Mouse (Mus musculus): ENCODE data around the gene Apba3. TPM values are rescaled to one million over a fixed set of nuclear protein-coding genes. Genes with fewer than 3 reads are reported as not detected.

Gene Apba3
- polyA plus RNA-seq (2015; fragmentation: Nextera tagmentation; extraction: Ambion mirVana) = 29.0 and 34.3 TPM in 2 replicates

DNA sequence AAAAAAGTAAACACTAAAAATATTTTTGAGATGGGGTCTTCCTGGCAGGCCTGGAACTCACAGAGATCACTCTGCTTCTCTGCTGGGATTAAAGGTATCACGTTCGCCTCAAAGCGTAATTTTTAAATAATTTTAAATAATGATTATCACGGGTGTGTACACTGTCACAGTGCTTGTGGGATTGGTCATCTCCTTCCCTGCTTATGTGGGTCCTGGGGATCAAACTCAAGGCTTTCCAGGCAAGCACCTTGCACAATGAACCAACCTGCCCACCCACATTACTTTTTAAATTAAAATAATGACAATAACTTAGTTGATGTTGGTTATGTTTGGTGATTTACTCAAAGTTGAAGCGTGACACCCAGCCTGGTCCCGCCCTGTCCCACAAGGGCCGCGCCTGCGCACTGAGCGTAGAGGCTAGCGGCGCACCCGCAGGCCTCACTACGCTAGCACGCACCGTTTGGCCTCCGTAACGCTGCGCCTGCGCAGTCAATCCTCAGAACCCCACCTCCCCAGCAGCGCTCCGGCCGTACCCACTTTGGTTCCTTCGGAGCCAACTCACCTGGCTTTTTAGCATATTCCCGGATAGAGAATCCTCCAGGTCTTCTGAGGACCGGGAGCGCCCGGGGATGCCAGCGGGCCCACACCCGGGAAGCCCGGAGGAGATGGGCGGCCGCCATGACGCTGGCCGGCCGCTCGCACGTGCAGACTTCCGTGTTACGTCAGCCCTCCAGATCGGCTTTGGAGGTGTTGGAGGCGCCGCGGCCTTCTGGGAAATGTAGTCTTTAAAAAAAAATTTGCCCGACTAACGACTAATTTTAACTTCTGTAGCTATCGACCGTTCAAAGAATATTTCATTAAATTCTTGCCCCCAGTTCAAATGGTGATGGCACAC lies at the start of gene Apba3, which contains the start of gene Mrpl54:
TSS of gene Apba3 (plus strand) at position 750 of the 895 bp plus-strand sequence.
TSS of gene Mrpl54 (minus strand) at position 724 of the 895 bp plus-strand sequence.

DNA sequence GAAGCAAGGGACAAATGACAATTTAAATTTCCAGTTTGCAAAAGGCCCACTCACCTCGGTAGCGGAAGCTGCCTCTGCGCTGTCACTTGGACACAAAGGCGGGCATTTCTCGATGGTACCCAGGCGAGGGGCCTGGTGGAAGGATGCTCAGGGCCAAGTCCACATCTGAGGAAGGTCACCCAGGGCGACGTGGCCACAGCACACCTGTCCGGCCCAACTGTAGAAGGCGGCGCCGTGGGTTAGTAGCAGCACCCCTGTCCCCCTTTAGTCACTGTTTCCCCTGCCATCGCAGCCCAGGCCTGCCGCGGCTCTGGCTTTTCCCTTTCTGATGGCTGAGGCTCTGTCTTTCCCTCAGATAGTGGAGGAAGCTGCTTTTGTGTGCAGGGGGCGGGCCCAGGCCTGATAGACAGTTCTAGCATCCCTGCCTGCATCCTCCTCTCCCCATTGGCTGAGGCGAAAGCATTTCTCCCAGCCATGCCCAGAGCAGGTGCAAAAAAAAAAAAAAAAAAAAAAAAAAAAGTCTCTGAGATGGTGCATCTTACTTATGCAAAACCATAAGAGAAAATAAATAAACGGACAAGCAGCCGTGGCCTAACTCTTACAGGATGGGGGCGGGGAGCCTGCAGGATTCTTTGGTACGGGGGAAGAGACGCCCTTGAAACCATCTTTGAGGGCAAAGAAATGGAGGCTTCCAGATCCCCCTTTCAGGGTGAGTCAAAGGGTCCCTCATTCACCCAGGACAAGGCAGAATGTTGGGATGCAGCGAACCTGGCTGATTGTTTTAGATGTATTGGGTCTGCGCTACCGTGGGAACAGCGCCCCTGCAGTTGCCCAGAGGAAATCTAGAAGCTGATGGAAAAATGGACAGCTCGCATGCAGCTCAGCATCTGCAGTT lies 36.1 kb upstream of the Apba3 start, which contains the start of gene Atcay:
TSS of gene Atcay (minus strand) at position 396 of the 895 bp plus-strand sequence.

DNA sequence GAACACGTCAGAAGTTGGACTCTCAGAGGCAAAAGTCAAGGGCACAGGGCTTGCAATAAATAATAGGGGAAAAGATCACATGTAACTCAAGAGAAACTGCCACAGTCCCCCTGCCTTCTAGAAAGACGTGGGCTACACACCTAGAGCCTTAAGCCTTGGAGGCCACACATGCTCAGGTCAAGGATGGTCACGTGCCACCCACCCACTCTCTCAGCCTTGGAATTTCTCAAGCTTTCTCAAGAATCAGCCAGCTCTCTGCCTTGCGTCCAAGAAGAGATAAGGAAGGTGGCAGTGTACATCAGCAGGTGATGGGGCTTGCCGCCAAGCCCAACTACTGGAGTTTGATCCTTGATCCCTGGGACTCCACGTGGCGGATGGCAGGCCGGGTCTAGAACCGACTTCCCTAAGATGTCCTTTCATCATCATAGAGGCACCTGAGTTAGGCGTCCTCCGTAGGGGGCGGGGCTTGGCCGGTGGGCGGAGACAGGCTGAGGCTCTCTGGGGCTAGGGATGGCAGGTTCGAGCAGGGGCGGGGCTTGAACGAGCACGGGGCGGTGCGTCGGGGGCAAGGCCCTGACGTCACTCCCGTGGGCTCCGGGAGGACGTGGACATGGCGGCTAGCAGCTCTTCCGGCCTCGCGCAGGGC lies 34.1 kb upstream of the Apba3 start, which contains the start of gene Zfr2:
TSS of gene Zfr2 (plus strand) at position 576 of the 646 bp plus-strand sequence.

GRCm38 (mm10) chr10:81252424-81253419 lies 14.0 kb upstream of the Apba3 start, which contains the start of gene Matk:
Gene Matk (plus strand): TSS chr10:81252935.

GRCm38 (mm10) chr10:81291511-81292104 lies 24.8 kb downstream of the Apba3 start, which contains the start of gene Tjp3:
Gene Tjp3 (minus strand): TSS chr10:81291581.

GRCm38 (mm10) chr10:81292554-81293333 lies 26.0 kb downstream of the Apba3 start, which contains the start of gene Pip5k1c:
Gene Pip5k1c (plus strand): TSS chr10:81292963.

DNA sequence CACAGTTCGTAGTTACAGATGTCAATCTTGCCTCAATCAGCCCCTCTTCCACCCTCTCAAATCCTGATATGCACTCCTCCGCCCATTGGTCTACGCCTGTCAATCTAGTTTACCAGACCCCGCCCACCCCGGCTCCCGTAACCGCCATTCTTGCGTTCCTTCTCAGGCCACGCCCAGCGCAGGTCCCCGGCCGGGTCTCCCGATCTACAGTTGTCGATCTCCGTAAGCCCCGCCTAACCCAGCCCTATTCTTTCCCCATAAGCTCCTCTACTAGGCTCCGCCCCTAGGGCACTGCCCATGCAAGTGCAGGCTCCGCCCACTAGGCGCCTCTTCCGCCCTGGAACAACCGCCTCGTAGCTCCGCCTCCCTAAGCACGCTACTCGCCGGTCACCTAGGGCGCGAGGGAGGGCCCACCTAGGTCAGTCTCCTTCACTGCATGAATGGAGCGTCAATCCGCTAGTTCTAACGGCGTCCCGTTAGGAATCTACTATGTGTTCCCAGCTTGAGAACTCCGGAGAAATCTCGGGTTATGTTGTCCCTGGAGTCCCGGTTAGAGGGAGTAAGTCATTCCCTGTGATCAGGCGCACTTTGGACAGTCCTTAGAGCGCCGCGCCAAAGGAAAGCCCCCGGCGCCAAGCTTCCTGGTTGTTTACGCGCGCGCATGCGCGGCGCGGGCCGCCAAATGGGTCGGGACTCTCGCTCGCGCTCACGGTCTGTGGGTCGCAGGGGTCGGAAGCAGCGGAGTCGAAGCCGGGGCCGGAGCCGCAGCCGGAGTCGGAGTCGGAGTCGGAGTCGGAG lies 54.0 kb downstream of the Apba3 start, which contains the start of gene Cactin:
TSS of gene Cactin (plus strand) at position 554 of the 798 bp plus-strand sequence.

Small RNAs within 50 kb of the gene (microRNA-seq; reads per million reads assigned to microRNA genes)
- gene Mir3057 (ENCODE audit: borderline replicate concordance, insufficient number of aligned reads) = 7.0 reads per million, percentile 10 among the genes with 10 or more reads in this experiment

Other genes with a start within 250 kb of the Apba3 start
- gene Diras1, start 241.3 kb upstream of the Apba3 start, polyA plus RNA-seq (2015; fragmentation: Nextera tagmentation; extraction: Ambion mirVana) = 1.9 and 4.9 TPM in 2 replicates
- 18.7 and 24.7 TPM in 2 replicates for gene Slc39a3, start 229.5 kb upstream of the Apba3 start, polyA plus RNA-seq (2015; fragmentation: Nextera tagmentation; extraction: Ambion mirVana)
- 110 and 143 TPM in 2 replicates for gene Sgta, start 206.8 kb upstream of the Apba3 start, polyA plus RNA-seq (2015; fragmentation: Nextera tagmentation; extraction: Ambion mirVana)
- 22.1 and 33.3 TPM in 2 replicates for gene Thop1, start 196.9 kb upstream of the Apba3 start, polyA plus RNA-seq (2015; fragmentation: Nextera tagmentation; extraction: Ambion mirVana)
- 6.4 and 8.8 TPM in 2 replicates for gene Creb3l3, start 168.1 kb upstream of the Apba3 start, polyA plus RNA-seq (2015; fragmentation: Nextera tagmentation; extraction: Ambion mirVana)
- 101 and 150 TPM in 2 replicates for gene Map2k2, start 161.0 kb upstream of the Apba3 start, polyA plus RNA-seq (2015; fragmentation: Nextera tagmentation; extraction: Ambion mirVana)
- 38.3 and 48.5 TPM in 2 replicates for gene Zbtb7a, start 131.7 kb upstream of the Apba3 start, polyA plus RNA-seq (2015; fragmentation: Nextera tagmentation; extraction: Ambion mirVana)
- gene Pias4, start 99.0 kb upstream of the Apba3 start, polyA plus RNA-seq (2015; fragmentation: Nextera tagmentation; extraction: Ambion mirVana) = 15.5 and 24.7 TPM in 2 replicates
- 323 and 361 TPM in 2 replicates for gene Eef2, start 90.3 kb upstream of the Apba3 start, polyA plus RNA-seq (2015; fragmentation: Nextera tagmentation; extraction: Ambion mirVana)
- gene Dapk3, start 84.0 kb upstream of the Apba3 start, polyA plus RNA-seq (2015; fragmentation: Nextera tagmentation; extraction: Ambion mirVana) = 45.5 and 58.7 TPM in 2 replicates
- gene 4930442H23Rik, start 83.1 kb upstream of the Apba3 start, polyA plus RNA-seq (2015; fragmentation: Nextera tagmentation; extraction: Ambion mirVana) = 0.16 TPM in 1 of 2 replicates, not detected in the other
- gene Nmrk2, start 64.9 kb upstream of the Apba3 start, polyA plus RNA-seq (2015; fragmentation: Nextera tagmentation; extraction: Ambion mirVana) = 0.13 TPM in 1 of 2 replicates, not detected in the other
- 2.4 and 8.1 TPM in 2 replicates for gene Atcay, start 36.1 kb upstream of the Apba3 start, polyA plus RNA-seq (2015; fragmentation: Nextera tagmentation; extraction: Ambion mirVana)
- 5.5 and 7.2 TPM in 2 replicates for gene Zfr2, start 33.8 kb upstream of the Apba3 start, polyA plus RNA-seq (2015; fragmentation: Nextera tagmentation; extraction: Ambion mirVana)
- gene Matk, start 14.0 kb upstream of the Apba3 start, polyA plus RNA-seq (2015; fragmentation: Nextera tagmentation; extraction: Ambion mirVana) = 1.5 and 1.8 TPM in 2 replicates
- gene Mrpl54, start within 50 bp of the Apba3 start, polyA plus RNA-seq (2015; fragmentation: Nextera tagmentation; extraction: Ambion mirVana) = 257 and 299 TPM in 2 replicates
- 0.76 and 1.2 TPM in 2 replicates for gene Tjp3, start 24.6 kb downstream of the Apba3 start, polyA plus RNA-seq (2015; fragmentation: Nextera tagmentation; extraction: Ambion mirVana)
- gene Pip5k1c, start 26.0 kb downstream of the Apba3 start, polyA plus RNA-seq (2015; fragmentation: Nextera tagmentation; extraction: Ambion mirVana) = 29.5 and 37.8 TPM in 2 replicates
- gene Cactin, start 54.1 kb downstream of the Apba3 start, polyA plus RNA-seq (2015; fragmentation: Nextera tagmentation; extraction: Ambion mirVana) = 17.8 and 25.6 TPM in 2 replicates
- 28.4 and 31.0 TPM in 2 replicates for gene Tbxa2r, start 61.8 kb downstream of the Apba3 start, polyA plus RNA-seq (2015; fragmentation: Nextera tagmentation; extraction: Ambion mirVana)
- 0.11 and 0.12 TPM in 2 replicates for gene Gipc3, start 76.3 kb downstream of the Apba3 start, polyA plus RNA-seq (2015; fragmentation: Nextera tagmentation; extraction: Ambion mirVana)
- gene Hmg20b, start 83.5 kb downstream of the Apba3 start, polyA plus RNA-seq (2015; fragmentation: Nextera tagmentation; extraction: Ambion mirVana) = 59.6 and 78.9 TPM in 2 replicates
- gene Mfsd12, start 90.5 kb downstream of the Apba3 start, polyA plus RNA-seq (2015; fragmentation: Nextera tagmentation; extraction: Ambion mirVana) = 8.9 and 10.3 TPM in 2 replicates
- 0.95 and 2.1 TPM in 2 replicates for gene 4930404N11Rik, start 98.9 kb downstream of the Apba3 start, polyA plus RNA-seq (2015; fragmentation: Nextera tagmentation; extraction: Ambion mirVana)
- 42.1 and 63.2 TPM in 2 replicates for gene Fzr1, start 111.6 kb downstream of the Apba3 start, polyA plus RNA-seq (2015; fragmentation: Nextera tagmentation; extraction: Ambion mirVana)
- 62.7 and 76.5 TPM in 2 replicates for gene Dohh, start 117.5 kb downstream of the Apba3 start, polyA plus RNA-seq (2015; fragmentation: Nextera tagmentation; extraction: Ambion mirVana)
- gene Gm48551, start 117.5 kb downstream of the Apba3 start, polyA plus RNA-seq (2015; fragmentation: Nextera tagmentation; extraction: Ambion mirVana) = 1.4 and 3.0 TPM in 2 replicates
- 0.77 and 1.2 TPM in 2 replicates for gene Gm48552, start 122.0 kb downstream of the Apba3 start, polyA plus RNA-seq (2015; fragmentation: Nextera tagmentation; extraction: Ambion mirVana)
- gene Smim24, start 126.1 kb downstream of the Apba3 start, polyA plus RNA-seq (2015; fragmentation: Nextera tagmentation; extraction: Ambion mirVana) = 3.3 and 8.2 TPM in 2 replicates
- 65.6 and 73.8 TPM in 2 replicates for gene Nfic, start 188.7 kb downstream of the Apba3 start, polyA plus RNA-seq (2015; fragmentation: Nextera tagmentation; extraction: Ambion mirVana)
- gene Celf5, start 215.7 kb downstream of the Apba3 start, polyA plus RNA-seq (2015; fragmentation: Nextera tagmentation; extraction: Ambion mirVana) = 1.6 and 6.1 TPM in 2 replicates
- gene Ncln, start 229.4 kb downstream of the Apba3 start, polyA plus RNA-seq (2015; fragmentation: Nextera tagmentation; extraction: Ambion mirVana) = 42.4 and 49.4 TPM in 2 replicates
- 1.2 and 1.8 TPM in 2 replicates for gene S1pr4, start 233.2 kb downstream of the Apba3 start, polyA plus RNA-seq (2015; fragmentation: Nextera tagmentation; extraction: Ambion mirVana)

Data from adrenal gland, postnatal 0 days (tissue).